Mouse (Mus musculus) mouse embryonic stem cell (cell line): ENCODE measurements around the gene Pip4k2b.

Experiments used
- in situ Hi-C, 2 experiments: fragments of 300-500 bp; cut with MboI; formaldehyde crosslinking; loops; 1 replicate in 1 of 2; 3 replicates in 1 of 2; pipeline ENCODE4 v1.14.3; 2019 to 2020; ENCODE audit warnings: low sequenced_read_pairs in 2 of 2, low pct_unique_long_range_greater_than_20kb in 1 of 2, mixed read lengths in 1 of 2; ENCODE audit not compliant: unreplicated experiment in 1 of 2

Gene Pip4k2b

GRCm38 (mm10) chr11:97744063-97744717 lies at the start of gene Pip4k2b:
Pip4k2b (minus strand) TSS chr11:97744704.
- in situ Hi-C loops = no loop called here

GRCm38 (mm10) chr11:97793165-97793564 lies 48.7 kb upstream of the Pip4k2b start:
- in situ Hi-C loops = loop anchor here (10.0 kb wide), 2 partner anchors 82 to 192 kb away; partner anchors contain the start of gene Plxdc1 (in 1 of the 2)

GRCm38 (mm10) chr11:97790778-97791438 lies 46.4 kb upstream of the Pip4k2b start:
- in situ Hi-C loops = loop anchor here (10.0 kb wide), 2 partner anchors 84 to 194 kb away; partner anchors contain the start of gene Plxdc1 (in 1 of the 2)

- in situ Hi-C loops = loop anchor here (10.0 kb wide), 2 partner anchors 85 to 195 kb away; partner anchors contain the start of gene Plxdc1 (in 1 of the 2)
These were observed 45.2 kb upstream of the Pip4k2b start for GRCm38 (mm10) chr11:97789727-97790126.

- in situ Hi-C loops = no loop called here
These were observed 43.5 kb upstream of the Pip4k2b start for GRCm38 (mm10) chr11:97787961-97788360.

- in situ Hi-C loops = no loop called here
These were observed 38.0 kb upstream of the Pip4k2b start for GRCm38 (mm10) chr11:97782564-97782895.

- in situ Hi-C loops = no loop called here
These were observed 37.5 kb upstream of the Pip4k2b start, which contains the start of gene Rpl23 for GRCm38 (mm10) chr11:97781832-97782563. Rpl23 (minus strand) TSS chr11:97782437.

GRCm38 (mm10) chr11:97781478-97781831 lies 37.0 kb upstream of the Pip4k2b start:
- in situ Hi-C loops = no loop called here

GRCm38 (mm10) chr11:97779968-97780701 lies 35.6 kb upstream of the Pip4k2b start:
- in situ Hi-C loops = no loop called here

GRCm38 (mm10) chr11:97778918-97779317 lies 34.4 kb upstream of the Pip4k2b start:
- in situ Hi-C loops = no loop called here

GRCm38 (mm10) chr11:97777129-97777529 lies 32.6 kb upstream of the Pip4k2b start:
- in situ Hi-C loops = no loop called here

- in situ Hi-C loops = no loop called here
These were observed 32.1 kb upstream of the Pip4k2b start for GRCm38 (mm10) chr11:97776497-97777128.

GRCm38 (mm10) chr11:97775808-97776496 lies 31.4 kb upstream of the Pip4k2b start, which contains the start of gene 1700001P01Rik:
1700001P01Rik (minus strand) TSS chr11:97775918.
- in situ Hi-C loops = no loop called here

GRCm38 (mm10) chr11:97775186-97775585 lies 30.7 kb upstream of the Pip4k2b start:
- in situ Hi-C loops = no loop called here

- in situ Hi-C loops = no loop called here
These were observed 26.9 kb upstream of the Pip4k2b start for GRCm38 (mm10) chr11:97771410-97771809.

- in situ Hi-C loops = no loop called here
These were observed 25.2 kb upstream of the Pip4k2b start for GRCm38 (mm10) chr11:97769704-97770103.

- in situ Hi-C loops = no loop called here
These were observed 21.8 kb upstream of the Pip4k2b start, which contains the start of gene Cwc25 for GRCm38 (mm10) chr11:97766154-97766881. Cwc25 (minus strand) TSS chr11:97766556.
